Mouse (Mus musculus): ENCODE data around the gene Prkg1.
A peak's percentile ranks its signal among the peaks of the same experiment; 100 is the strongest.

Gene Prkg1

DNA sequence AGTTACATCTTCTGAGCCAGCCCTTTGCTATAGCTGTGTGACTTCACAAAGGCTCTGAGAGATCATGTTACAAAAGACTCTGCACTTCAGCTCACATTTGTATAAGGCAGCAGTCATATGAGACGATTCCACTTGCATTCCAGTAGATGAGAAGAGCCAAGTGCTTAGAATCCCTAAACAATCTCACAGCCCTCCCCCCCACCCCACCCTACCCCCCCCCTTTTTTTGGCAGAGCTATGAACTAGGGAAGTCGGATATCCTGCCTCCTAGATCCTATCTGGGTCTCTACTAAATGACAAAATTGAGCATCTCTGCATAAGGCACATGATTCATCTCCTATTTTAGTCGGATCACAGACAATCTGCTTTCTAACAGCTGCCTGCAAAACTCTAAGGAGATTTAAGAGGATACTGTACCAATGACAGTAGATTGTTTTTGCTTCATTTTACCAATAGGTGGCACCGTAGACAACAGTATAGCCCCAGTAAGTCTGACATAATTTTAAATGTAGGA lies 921.7 kb downstream of the Prkg1 start:
- peak; percentile 10 for DNase-seq (ENCODE audit: low read depth)

DNA sequence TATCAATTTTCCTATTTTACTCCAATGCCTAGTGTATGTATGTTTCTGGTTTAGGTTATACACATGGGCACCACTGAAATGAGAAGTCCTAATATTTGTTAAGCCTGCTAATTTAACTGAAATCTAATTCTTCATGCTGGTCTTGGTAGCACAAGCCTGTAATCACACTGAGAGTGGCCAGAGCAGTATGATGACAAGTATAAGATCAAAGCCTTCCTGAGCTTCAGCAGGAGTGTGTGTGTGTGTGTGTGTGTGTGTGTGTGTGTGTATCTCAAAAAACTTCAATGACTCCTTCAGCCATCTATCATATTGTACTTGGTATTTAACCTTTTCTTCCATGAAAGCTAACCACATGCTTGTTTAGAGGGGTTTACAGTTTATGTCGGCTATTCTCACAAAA lies 922.2 kb downstream of the Prkg1 start:
- DNase-seq (ENCODE audit: low read depth) = no peak

DNA sequence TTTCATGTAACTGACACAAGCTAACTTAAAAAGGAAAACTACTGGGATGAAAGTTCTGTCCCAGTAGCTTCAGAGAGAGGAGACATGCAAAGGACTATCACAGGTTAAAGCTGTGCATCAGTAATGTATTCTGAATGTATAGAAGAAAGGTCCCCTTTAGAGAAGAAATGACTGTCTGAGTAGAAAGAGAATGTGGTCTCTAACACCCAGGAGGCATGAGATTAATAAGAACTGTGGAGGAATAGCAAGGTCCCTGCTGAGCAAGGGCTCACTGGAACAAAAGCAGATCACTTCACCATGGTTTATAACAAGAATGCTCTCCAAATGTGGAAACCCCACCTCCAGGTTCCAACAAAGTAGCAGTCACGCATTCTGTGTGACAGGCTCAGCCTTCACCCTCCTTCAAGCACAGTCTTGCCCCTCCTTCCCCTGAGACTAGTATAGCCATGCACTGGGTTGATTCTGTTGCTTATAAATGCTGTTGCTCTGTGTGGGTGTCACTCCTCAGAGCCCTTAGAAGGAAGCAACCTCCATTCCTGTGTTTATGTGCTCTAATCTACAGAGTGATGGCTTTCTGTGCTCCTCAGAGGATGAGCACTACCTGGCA lies 931.7 kb downstream of the Prkg1 start:
- no peak for DNase-seq (ENCODE audit: low read depth)

DNA sequence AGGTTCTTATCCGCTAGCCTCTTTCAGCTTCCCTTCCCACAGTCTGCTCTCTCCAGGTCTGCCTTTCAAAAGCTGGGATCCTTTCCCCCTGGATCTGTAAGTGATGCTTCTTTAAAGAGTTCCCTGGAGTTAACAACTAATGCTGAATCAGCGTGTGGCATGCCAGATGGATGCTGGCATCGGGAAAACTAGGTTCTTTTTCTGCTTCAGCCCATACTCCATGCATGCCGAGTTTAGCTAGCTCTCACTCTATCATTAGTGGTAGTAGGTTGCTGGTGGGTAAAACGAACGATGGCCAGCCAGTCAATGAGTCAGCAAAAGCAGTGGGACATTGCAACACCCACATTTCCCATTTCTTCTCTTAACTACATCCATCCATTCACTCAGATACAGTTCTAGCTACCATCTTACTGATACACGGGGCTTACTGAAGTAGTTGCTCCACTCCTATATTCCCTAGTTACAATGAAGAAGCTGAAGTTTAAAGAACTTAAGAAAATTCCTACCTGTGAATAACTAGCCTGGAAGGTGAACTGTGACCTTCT lies 935.5 kb downstream of the Prkg1 start:
- no peak for DNase-seq (ENCODE audit: low read depth)

DNA sequence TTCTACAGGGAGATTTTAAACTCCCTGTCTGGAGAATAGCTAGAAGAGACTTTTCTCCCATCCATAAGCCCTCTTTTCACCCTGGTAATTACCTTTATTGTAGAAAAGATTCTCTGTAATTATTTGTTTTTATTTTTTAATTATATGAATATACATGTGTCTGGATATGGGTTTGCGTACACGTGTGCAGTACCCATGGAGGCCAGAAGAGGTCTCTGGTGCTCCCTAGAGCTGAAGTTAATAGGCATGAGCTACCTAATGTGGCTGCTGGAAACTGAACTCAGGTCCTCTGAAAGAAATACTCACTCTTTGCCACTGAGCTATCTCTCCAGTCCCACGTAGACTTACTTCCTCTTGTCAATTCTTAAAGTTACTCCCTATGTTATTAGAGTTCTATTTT lies 937.0 kb downstream of the Prkg1 start:
- DNase-seq (ENCODE audit: low read depth) = no peak

DNA sequence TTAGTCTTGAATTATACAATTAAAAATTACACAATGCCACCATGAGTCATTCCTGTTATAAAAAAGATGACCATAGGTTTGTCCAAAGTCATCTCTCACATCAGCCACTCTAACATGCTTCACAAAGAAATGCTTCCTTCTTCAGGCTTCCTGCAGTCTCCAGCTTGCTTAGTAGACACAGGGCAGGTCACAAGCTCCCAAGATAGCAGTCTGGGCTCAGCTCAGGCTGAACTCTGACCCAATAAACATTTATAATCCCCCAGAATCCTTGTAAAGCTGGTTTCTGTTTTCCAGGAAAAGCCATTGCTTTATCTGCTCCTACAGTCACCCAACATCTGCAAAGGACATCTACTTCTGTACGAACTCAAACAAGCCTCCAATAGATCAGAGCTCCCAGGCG lies 938.7 kb downstream of the Prkg1 start:
- DNase-seq (ENCODE audit: low read depth) = no peak

DNA sequence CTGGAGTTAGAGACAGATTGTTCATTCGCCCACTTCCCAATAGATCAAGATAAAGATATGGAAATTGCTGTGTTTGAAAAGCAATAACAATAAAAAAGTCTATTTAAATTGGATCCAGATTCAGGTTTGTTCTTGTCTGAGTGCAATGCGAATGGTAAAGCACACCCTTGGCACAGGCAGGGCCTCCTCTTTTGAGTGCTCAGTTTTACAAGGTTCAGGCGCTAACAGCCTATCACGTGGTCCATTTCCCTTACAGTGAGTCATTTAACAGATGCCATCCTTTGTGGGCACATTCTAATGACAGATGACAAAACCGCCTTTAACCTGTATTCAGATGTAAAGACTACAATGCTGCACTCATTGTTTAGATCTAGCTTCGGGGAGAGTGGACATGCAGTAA lies 949.2 kb downstream of the Prkg1 start:
- no peak for DNase-seq (ENCODE audit: low read depth)

DNA sequence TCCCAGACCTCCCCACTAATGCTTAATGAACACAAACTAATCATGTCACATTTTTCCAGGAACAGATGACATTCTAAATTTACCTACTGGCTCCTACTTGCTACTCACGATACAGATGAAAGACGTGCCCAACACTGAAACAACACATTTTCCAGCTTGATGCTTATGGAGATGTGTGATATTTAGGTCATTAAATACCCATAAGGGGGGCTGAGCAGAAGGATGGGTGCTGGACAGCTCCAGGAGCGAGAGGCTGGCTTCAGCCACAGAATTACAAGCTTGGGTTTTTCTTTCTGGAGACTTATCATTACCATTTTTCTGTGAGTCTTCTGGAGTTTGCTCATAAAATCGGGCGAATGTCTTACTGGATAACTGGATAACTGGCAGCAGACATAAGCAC lies 958.6 kb downstream of the Prkg1 start:
- no peak for DNase-seq (ENCODE audit: low read depth)

DNA sequence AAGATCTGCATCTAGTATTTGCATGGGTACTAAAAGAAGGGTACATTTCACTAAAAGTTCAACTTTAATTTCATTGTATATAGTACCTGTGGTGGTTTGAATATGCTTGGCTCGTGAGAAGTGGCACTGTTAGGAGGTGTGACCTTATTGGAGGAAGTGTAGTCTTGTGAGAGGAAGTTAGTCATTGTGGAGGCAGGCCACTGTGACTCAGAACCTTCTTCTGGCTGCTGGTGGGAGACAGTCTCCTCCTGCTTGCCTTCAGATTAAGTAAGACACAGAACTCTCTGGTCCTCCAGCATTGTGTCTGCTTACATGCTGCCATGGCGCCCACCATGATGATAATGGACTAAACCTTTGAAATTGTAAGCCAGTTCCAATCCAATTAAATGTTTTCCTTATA lies 984.0 kb downstream of the Prkg1 start:
- DNase-seq (ENCODE audit: low read depth) = no peak

DNA sequence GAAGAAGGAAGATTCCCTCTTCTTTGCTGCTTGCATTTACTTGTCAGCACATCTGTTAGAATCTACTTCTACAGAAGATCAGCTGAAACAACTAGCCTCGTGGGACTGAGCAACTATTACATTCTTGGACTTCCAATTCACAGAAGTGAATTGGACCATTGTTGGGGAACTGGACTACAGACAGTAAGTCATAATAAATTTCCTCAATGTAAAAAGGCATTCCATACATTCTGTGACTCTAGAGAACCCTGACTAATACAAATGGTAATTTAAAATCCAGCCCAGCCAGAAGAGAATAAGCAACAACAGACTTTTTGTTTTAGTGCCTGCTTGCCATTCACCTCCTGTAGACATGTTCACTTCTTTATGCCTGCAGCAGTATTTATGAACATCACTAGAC lies 996.5 kb downstream of the Prkg1 start:
- no peak for DNase-seq (ENCODE audit: low read depth)

DNA sequence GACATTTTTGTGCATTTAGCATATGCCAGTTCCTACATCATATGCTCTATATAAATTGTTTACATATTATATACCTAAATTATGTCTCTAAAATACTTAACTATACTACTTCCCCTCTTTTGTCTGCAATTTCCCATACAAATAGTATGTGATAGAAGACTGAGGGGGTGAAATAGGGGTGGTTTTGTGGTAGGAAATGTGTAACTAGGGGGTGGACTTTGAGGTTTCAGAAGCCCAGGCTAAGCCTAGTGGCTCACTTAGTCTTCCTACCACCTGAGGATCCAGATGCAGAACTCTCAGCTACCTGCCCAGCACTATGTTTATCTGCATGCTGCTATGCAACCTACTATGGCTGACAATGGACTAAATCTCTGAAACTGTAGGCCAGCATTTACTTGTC lies 1020.4 kb downstream of the Prkg1 start:
- DNase-seq (ENCODE audit: low read depth) = no peak

DNA sequence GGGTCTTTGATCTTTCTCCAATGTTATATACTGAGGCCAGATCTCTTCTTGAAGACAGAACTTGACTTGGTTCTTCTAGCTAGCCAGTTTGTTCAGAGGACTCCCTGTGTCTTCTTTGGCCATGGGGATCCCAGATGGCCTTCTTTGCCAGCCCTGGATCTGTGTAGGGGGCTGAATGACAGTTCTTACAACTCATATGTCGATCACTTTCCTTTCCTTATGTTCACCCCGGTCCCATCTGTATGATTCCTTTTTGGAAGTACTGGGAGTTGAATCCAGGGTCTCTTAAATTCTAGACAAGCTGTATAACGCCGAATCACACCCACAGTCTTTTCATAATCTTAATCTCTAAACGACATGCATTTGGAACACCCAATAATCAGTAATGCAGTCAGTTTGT lies 1065.7 kb downstream of the Prkg1 start:
- no peak for DNase-seq (ENCODE audit: low read depth)

DNA sequence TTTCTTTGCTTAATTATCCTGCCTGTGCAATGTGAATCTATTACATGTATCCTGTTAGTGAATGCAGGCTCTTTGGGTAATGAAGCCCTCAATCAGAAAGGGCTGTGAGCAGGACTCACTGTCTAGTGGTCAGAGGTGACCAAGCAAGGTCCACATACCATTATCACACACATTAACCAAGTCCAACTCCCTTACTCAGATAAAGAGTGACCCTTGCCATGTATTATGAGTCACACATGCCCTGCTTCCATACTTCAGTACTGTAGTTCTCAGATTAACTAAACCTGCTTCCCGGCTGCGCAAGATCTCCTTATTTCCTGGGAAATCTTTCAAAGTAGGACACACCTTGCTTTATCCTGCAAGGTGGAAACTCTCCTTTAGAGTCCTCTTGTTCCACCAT lies 1073.6 kb downstream of the Prkg1 start:
- no peak for DNase-seq (ENCODE audit: low read depth)

DNA sequence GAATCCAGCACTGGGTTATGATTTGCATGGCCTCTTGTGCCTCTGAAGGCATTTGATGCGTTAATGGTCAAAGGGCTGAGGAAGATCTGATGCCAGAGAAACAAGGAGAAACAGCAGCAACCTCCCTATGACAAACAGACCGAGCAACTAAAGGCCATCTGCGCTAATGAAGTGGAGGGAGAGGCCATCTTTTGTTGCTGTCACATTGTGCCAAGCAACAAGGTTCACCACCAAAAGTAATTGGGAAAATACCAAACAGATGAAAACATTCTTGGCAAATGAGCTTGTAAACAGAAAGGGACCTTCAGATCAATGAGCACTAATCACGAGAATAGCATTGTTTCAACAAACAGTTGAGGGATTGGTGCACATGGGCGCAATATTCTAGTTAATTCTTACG lies 1074.1 kb downstream of the Prkg1 start:
- no peak for DNase-seq (ENCODE audit: low read depth)

DNA sequence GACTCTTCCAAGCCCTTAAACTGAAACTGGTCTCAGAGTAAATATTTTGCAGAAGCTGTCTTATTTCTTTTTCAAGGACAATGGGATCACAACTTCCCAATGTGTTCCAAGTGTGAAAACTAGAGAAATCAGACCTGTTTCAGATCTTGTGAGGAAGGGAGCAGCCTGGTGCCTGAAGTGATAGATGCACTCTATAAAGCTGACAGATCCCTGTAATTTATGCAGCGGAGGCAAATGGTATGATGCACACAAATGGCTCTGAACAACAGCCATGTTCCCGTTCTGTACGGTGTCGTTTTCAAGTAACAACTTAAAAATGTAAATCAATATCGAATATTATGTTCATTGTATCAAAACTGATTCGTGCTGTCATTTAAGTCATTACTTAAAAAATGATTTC lies 1076.9 kb downstream of the Prkg1 start:
- no peak for DNase-seq (ENCODE audit: low read depth)

DNA sequence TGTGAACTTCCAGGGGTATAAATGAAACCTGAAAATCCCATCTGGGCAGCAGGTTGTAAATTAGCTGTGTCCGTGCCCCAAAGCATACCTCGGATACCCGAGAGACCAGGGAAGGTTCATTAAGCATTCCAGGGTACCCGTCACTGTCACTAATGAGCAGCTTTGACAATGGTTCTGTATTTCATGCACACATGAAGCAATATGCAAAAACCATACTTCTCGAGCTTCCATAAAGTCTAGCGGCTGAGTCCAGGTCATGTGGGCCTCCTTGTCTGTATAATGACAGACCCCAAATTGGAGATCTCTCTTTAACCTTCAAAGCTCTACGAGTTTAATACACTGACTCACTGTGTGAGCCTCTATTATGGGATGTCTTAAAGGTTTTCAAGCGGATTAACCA lies 1088.5 kb downstream of the Prkg1 start:
- no peak for DNase-seq (ENCODE audit: low read depth)

DNA sequence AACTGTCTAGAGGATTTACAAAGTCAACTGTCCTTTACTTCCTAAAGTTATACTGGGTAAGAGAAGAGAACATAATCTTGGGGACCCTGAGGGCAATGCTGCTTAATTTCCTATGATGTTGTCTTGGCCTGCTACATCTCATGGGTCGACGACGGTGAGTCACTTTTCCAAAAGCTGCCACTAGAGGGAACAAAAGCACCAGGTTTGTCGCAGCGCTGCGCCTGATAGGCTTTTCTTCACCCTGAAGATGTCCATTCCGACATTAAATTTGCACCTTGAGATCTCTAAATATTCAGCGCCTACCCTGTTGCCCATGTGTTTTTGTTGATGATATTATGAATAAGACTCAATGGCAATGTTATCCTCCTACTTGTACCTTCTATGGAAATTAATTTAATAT lies 1100.6 kb downstream of the Prkg1 start:
- peak; percentile 11 for DNase-seq (ENCODE audit: low read depth)

DNA sequence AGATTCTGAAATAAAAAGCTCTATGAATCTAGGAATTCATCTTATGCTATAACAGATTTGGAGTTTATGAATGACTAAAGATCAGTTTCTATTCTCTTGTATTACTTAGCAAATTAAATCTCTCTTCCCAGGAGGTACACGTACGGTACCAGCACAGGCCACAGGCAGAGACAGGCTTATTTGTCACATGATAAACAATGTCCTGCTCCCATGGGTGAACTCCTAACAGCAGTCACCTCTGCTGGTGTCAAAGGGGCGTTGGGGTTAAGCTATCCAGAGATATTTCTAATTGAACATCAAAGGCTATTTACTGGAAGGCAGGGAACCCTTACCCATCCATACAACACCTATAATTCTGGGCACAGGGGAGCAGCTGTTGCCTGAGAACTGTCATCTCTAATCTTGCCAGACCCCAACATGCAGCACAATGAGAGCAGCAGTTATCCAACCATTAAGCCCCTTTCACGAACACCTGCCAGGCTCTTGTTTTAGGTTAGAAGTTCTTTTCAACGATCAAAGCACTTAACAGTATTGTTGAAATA lies 1122.1 kb downstream of the Prkg1 start:
- no peak for DNase-seq (ENCODE audit: low read depth)

DNA sequence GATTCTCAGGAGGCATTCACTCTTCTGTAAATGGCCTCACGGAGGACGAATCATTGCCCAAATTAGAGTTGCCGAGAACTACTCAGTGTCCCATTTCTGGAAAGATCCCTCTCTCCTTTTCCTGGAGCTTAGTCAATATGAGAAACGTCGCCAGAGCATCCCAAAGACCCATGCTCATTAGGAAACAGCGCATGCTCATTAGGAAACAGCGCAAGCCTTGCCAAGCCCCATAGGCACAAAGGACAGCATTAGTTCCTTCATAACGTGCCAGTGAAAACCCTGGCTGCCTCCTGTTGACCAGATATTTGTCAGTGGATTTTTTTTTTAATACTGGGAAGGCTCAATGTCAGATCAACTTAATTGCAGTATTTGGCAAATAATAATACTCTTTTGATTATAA lies 1127.4 kb downstream of the Prkg1 start:
- DNase-seq (ENCODE audit: low read depth) = no peak

DNA sequence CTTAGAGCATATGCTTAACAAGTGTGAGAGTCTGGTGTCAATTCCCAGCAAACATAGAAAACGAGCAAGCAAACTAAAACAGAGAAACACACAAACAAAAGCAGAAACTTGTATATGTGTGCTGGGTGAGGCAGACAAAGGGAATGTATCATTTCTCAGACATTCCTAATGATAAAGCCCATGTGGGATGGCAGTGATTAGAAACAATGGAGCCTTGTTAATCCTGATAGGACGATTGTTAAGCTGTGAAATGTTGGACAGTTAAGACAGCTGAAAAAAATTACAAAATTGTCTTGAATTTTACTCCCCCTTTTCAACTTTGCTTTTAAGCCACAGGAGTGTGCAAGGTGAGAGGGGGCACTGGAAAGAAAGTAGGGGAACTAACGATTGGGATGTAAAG lies 1133.8 kb downstream of the Prkg1 start:
- DNase-seq (ENCODE audit: low read depth) = no peak

DNA sequence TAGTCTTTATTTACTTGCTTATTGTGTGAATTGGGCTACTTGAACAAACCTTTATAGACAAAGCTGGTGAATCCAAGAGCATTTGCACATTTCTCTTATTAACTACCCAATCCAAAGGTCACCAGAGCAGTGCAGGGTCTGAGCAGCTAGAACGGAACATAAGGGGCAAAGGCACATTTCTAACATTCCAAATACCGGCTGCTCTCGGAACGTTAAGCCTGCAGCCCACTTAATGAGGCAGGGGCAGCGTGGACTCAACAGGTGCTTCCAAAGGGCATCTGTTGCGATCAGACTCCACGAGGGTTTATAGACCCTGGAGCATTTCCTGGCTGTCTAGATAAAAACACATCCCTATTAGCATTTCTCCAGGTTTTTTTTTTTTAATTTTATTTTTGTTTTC lies 1138.8 kb downstream of the Prkg1 start:
- DNase-seq (ENCODE audit: low read depth) = no peak

DNA sequence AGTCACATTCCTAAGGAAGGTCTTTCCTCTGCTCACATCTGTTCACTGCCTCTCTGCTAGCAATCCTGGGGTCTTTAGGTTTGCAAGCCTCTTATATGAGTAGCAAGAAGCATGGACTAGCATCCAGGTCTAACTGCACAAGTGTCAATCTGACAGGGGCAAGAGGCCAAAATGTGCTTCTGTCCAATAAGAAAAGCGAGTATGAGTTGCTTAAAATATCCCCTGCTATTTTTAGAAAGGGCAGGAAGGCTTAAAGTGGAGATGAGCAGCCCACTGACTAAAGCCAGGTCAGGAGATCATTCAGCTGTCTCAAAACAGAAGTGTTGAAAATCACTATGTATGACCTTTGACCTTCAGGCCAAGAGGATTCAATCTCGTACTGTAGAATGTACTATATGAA lies 1139.4 kb downstream of the Prkg1 start:
- DNase-seq (ENCODE audit: low read depth) = no peak

DNA sequence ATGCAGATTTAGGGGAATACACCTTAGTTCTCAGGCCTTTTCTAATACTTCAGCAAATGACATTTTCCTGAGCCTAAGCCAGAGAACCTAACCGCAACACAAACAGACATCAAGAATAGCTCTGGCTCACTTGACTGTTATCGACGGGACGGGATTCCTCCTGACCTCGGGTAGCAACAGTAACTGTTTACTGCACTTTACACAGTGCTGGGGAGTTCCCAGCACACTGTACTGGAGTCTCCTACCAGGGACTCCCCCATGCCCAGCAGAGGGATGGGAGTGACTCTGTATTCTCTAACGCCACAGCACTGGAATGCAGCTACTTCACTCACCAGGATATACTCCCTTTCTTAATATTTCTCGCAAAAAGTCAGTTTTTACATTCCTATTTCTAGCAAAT lies 1141.2 kb downstream of the Prkg1 start:
- DNase-seq (ENCODE audit: low read depth) = no peak

Data from c-Kit-positive CD71-positive TER-119-negative erythroid progenitor cells, embryonic 14.5 days (primary cell).